Mouse (Mus musculus) limb, embryonic 15.5 days (tissue): Measurements from ENCODE around the gene Etl4. TPM values are rescaled to one million over a fixed set of nuclear protein-coding genes. Genes with fewer than 3 reads are reported as not detected.

Experiments
- ATAC-seq: fragments of 200-750 bp; cut with Nextera tagmentation; 2 replicates; pipeline ENCODE4 v1.8.0; 2017; ENCODE audit warnings: low read depth, moderate TSS enrichment; ENCODE audit not compliant: insufficient number of reproducible peaks, low FRiP score, low TSS enrichment
- H3K27ac ChIP-seq: fragments of 300-500 bp; sonication (generic); 2 replicates; pipeline ENCODE4 v1.5.1; 2015; ENCODE audit warnings: moderate library complexity, mild to moderate bottlenecking, inconsistent platforms
- H3K27me3 ChIP-seq: fragments of 300-500 bp; sonication (generic); 2 replicates; pipeline ENCODE4 v1.6.1; 2015; ENCODE audit warnings: inconsistent platforms
- H3K36me3 ChIP-seq: fragments of 300-500 bp; sonication (generic); 2 replicates; pipeline ENCODE4 v1.6.1; 2015; ENCODE audit warnings: inconsistent platforms
- H3K4me1 ChIP-seq: fragments of 300-500 bp; sonication (generic); 2 replicates; pipeline ENCODE4 v1.6.1; 2015; ENCODE audit warnings: inconsistent platforms
- H3K4me2 ChIP-seq: fragments of 300-500 bp; sonication (generic); 2 replicates; pipeline ENCODE4 v1.6.1; 2015; ENCODE audit warnings: mild to moderate bottlenecking, inconsistent platforms
- H3K4me3 ChIP-seq: fragments of 300-500 bp; sonication (generic); 2 replicates; pipeline ENCODE4 v1.5.1; 2015; ENCODE audit warnings: mild to moderate bottlenecking, inconsistent platforms
- H3K9ac ChIP-seq: fragments of 300-500 bp; sonication (generic); 2 replicates; pipeline ENCODE4 v1.6.1; 2015; ENCODE audit warnings: inconsistent platforms
- H3K9me3 ChIP-seq: fragments of 300-500 bp; sonication (generic); 2 replicates; pipeline ENCODE4 v1.6.1; 2016; ENCODE audit warnings: inconsistent platforms
- WGBS: fragments of 180-500 bp; shearing (Covaris S2); methylation state at CpG from one replicate; pipeline ENCODE4 v1.1.7; 2015; 5-methylcytosine and 5-hydroxymethylcytosine counted together
- polyA plus RNA-seq: library from polyadenylated mRNA; unstranded; fragments of >200 nt; fragmentation: Nextera tagmentation; extraction: Ambion mirVana; gene quantifications from 2 replicates; pipeline ENCODE4 v1.2.1, GENCODE M21; 2015

Etl4 gene
- polyA plus RNA-seq, 1 experiment from 2014 or later: 33.5 TPM

- Histone ChIP-seq H3K27ac (no peak overlapping the region), H3K4me1 (peaks cover 18% of the 10 kb centered on the region), H3K4me2 (no peak overlapping the region), H3K4me3 (no peak overlapping the region), H3K9ac (no peak overlapping the region), H3K27me3 (no peaks in the 10 kb centered on the region), H3K36me3 (no peaks in the 10 kb centered on the region), H3K9me3 (no peaks in the 10 kb centered on the region)
- ATAC-seq: no peak
- WGBS: 55% methylated on average over 2 of the region's 2 CpGs
Observed at GRCm38 (mm10) chr2:20518506-20518905, 608.9 kb downstream of the Etl4 start.

DNA sequence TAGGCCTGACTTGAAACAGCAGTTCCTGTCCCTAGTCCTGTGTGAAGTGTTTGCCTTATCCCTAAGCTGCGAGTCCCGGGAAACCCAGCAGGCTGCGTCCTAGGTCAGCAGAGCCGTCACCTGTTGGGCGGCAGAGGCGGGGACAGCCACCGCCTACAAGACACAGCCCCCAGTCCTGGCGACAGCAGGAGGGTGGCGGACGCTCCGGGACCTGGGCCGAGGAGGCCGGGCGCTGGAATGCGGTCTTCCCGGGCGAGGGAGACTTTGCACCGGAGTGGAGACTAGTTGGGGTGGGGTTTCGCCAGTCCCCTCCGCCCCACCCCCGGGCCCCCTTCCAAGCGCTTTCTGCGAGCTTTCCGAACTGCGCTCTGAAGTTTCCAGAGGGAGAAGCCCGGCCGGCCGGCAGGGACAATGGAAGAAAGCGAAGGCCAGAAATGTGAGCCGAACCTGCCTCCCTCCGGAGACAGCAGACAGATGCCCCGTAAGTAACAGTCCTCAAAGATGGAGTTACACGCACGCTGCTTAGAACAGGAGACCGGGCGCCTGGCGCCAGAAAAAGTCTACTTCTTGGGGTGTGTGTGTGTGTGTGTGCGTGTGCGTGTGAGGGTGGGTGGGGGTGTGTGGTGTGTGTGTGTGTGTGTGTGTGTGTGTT, 610.0 kb downstream of the Etl4 start:
- H3K4me1 ChIP-seq: peaks cover 18% of the 10 kb centered on the region
- H3K27ac ChIP-seq: peak overlapping the region; percentile 84
- no peaks in the 10 kb centered on the region for H3K27me3 ChIP-seq
- no peaks in the 10 kb centered on the region for H3K9me3 ChIP-seq
- ATAC-seq: peak; percentile 71
- peak overlapping the region; percentile 53 for H3K4me3 ChIP-seq
- under 1% methylated on average over 39 of the region's 39 CpGs for WGBS
- peak overlapping the region; percentile 52 for H3K9ac ChIP-seq
- peak overlapping the region; percentile 81 for H3K4me2 ChIP-seq
- no peaks in the 10 kb centered on the region for H3K36me3 ChIP-seq

DNA sequence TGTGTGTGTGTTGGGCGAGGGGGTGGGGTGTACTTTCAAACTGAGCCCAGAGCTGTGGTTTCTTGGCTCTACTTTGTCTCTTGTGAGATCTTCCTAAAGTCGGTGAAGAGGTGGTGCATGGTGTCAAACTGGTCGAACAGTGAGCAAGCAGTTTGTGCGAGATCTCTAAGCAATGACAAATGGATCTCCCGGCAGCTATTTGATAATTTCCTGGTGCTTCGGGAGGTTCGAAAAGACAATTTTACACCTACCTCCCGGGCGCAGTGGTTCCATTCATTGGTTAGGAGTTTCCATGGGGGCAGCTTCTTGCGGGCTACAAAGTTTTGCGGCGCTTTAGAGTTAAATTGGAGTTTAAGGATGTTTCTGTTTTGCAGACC, 610.5 kb downstream of the Etl4 start:
- H3K27ac ChIP-seq: peak overlapping the region; percentile 84
- WGBS: 0% methylated on average over 12 of the region's 12 CpGs

DNA sequence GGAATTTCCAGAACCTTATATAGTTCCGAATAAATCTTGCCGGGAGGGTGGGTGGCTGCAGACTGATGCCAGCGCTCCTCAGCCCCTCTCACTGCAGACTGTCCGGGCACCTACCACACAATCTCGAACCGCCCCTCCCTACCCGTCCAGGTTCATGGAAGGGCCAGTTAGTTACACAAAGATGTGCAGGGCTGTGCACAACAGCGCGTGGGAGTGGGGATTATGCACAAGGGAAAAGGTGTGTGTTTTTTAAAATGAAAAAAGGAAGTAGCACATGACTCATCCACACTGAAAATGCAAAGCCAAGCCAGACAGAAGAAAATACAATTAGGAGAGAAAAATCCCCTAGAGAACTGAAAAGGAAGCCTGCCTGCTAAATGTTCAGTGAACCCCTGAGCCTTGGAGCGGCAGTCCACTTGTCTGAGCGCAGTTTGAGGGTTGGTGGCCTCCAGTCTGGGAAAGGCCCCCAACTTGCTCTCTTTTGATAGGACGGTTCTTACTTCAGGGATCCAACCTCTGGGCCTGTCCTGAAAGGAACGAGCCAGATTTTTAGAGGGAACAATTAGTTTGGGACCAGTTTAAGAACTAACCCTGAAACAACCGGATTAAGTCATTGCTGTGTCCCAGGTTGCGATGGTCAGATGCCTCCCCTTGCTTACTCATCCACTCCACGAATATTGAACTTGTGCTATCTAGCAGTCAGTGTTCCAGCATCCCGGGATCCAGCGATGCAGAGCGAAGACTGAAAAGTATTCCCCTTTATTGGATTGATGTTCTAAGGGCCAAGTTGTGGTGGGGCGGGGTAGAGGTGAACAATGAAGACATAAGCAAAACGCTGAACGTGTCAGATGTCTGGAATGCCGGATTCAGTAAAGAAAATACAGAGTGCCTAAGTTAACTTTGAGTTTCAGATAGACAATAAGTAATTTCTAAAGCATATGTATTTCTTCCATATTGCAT, 611.3 kb downstream of the Etl4 start:
- H3K4me3 ChIP-seq: peak overlapping the region; percentile 53
- 34% methylated on average over 23 of the region's 23 CpGs for WGBS
- H3K4me2 ChIP-seq: peak overlapping the region; percentile 81
- H3K4me1 ChIP-seq: peaks cover 18% of the 10 kb centered on the region
- no peaks in the 10 kb centered on the region for H3K9me3 ChIP-seq
- peak overlapping the region; percentile 84 for H3K27ac ChIP-seq
- no peaks in the 10 kb centered on the region for H3K27me3 ChIP-seq
- H3K36me3 ChIP-seq: no peaks in the 10 kb centered on the region
- 0 out of 2 replicates have a peak, but pooled peaks have one; percentile 27 for ATAC-seq
- H3K9ac ChIP-seq: no peak overlapping the region

More for the DNA sequence above, 610.5 kb downstream of the Etl4 start:
- Histone ChIP-seq H3K27me3 (no peaks in the 10 kb centered on the region), H3K36me3 (no peaks in the 10 kb centered on the region), H3K4me3 (peak overlapping the region; percentile 53), H3K9ac (peak overlapping the region; percentile 52), H3K4me1 (peaks cover 18% of the 10 kb centered on the region), H3K9me3 (no peaks in the 10 kb centered on the region), H3K4me2 (peak overlapping the region; percentile 81)
- peak; percentile 30; the same call in 1 of the 2 replicates for ATAC-seq

- Histone ChIP-seq H3K4me3 (no peak overlapping the region), H3K4me2 (0 out of 2 replicates have a peak overlapping the region, but pooled peaks have one; percentile 81), H3K9me3 (no peaks in the 10 kb centered on the region), H3K36me3 (no peaks in the 10 kb centered on the region), H3K27ac (no peak overlapping the region), H3K27me3 (no peaks in the 10 kb centered on the region), H3K9ac (no peak overlapping the region), H3K4me1 (peaks cover 23% of the 10 kb centered on the region)
- 65% methylated on average over 11 of the region's 11 CpGs for WGBS
- no peak for ATAC-seq
Observed at GRCm38 (mm10) chr2:20521686-20522285, 612.2 kb downstream of the Etl4 start.

DNA sequence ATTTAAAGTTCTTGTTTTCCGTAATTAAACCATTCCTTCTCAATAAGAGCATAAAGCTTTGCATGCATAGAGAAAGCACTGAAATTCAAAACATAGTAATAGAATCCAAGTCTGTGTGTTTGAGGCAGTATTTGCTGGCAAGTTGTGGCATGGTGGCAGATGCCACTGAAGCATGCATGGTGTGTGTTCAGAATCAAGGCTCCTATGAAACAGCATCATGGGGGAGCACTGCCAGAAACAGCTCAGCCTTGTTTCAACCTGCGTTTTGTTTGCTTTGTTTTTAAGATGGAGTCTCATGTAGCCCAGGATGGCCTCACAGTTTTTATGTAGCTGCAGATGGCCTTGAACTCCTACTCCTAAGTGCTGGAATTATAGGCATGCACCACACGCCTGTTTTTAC, 614.1 kb downstream of the Etl4 start:
- H3K4me2 ChIP-seq: no peak overlapping the region

DNA sequence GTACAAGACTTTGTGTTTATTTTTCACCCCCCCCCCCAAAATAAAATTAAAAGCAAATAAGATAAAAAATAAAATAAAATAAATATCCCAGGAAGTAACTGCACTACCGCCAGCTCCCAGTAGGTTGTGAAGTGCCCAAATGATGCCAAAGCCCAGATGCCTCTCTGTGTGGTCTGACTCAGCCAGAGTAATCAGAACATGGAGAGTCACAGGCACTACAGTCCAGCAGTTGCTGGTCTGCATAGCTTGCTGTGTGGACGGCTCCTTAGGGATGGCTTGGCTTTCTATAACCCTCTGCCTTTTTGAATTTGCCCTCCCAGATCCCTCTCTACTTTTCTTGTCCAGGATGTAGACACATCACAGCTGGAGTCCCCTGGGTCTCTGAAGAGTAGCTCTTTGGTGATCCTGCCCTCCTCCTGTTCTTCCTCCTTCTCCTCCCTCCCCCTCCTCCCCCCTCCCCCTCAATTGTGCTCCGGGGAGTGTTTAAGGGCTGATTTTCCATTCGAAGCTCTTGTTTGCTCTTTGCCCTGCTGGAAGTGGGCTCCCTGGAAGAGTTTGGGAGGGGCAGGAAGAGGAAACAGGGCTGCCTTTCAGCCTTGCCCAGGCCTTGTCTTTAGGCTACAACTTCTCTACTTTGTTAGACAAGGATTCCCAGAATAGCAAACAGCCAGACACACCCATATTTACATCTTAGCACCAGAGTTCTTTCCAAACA, 616.5 kb downstream of the Etl4 start:
- H3K4me1 ChIP-seq: peaks cover 11% of the 10 kb centered on the region
- no peaks in the 10 kb centered on the region for H3K9me3 ChIP-seq
- H3K4me2 ChIP-seq: no peak overlapping the region
- no peak overlapping the region; the same call in 1 of the 2 replicates for H3K27ac ChIP-seq
- H3K9ac ChIP-seq: no peak overlapping the region
- no peak overlapping the region for H3K4me3 ChIP-seq
- H3K27me3 ChIP-seq: no peaks in the 10 kb centered on the region
- peaks cover 12% of the 10 kb centered on the region for H3K36me3 ChIP-seq
- 29% methylated on average over 4 of the region's 4 CpGs for WGBS
- 0 out of 2 replicates have a peak, but pooled peaks have one; percentile 40 for ATAC-seq

More for the DNA sequence above, 614.1 kb downstream of the Etl4 start:
- H3K27me3 ChIP-seq: no peaks in the 10 kb centered on the region
- H3K9ac ChIP-seq: no peak overlapping the region
- H3K9me3 ChIP-seq: no peaks in the 10 kb centered on the region
- WGBS: 77% methylated on average over 3 of the region's 3 CpGs
- no peak overlapping the region for H3K27ac ChIP-seq
- H3K4me3 ChIP-seq: no peak overlapping the region
- H3K4me1 ChIP-seq: peaks cover 21% of the 10 kb centered on the region
- no peaks in the 10 kb centered on the region for H3K36me3 ChIP-seq
- no peak for ATAC-seq

- Histone ChIP-seq H3K9ac (no peak overlapping the region), H3K4me1 (peaks cover 8% of the 10 kb centered on the region), H3K27me3 (no peaks in the 10 kb centered on the region), H3K4me2 (no peak overlapping the region), H3K27ac (no peak overlapping the region), H3K9me3 (no peaks in the 10 kb centered on the region), H3K4me3 (no peak overlapping the region), H3K36me3 (peaks cover 15% of the 10 kb centered on the region)
- ATAC-seq: no peak
- 87% methylated on average over 3 of the region's 3 CpGs for WGBS
Observed at GRCm38 (mm10) chr2:20526856-20527255, 617.3 kb downstream of the Etl4 start.

- H3K27me3 ChIP-seq: no peaks in the 10 kb centered on the region
- 36% methylated on average over 3 of the region's 3 CpGs for WGBS
- H3K9ac ChIP-seq: no peak overlapping the region
- H3K27ac ChIP-seq: no peak overlapping the region
- H3K4me3 ChIP-seq: no peak overlapping the region
- H3K4me2 ChIP-seq: no peak overlapping the region
- no peaks in the 10 kb centered on the region for H3K4me1 ChIP-seq
- H3K9me3 ChIP-seq: no peaks in the 10 kb centered on the region
- H3K36me3 ChIP-seq: peaks cover 15% of the 10 kb centered on the region
- no peak for ATAC-seq
Observed at GRCm38 (mm10) chr2:20532623-20533022, 623.0 kb downstream of the Etl4 start.

GRCm38 (mm10) chr2:20537785-20538184, 628.2 kb downstream of the Etl4 start:
- no peak overlapping the region for H3K4me3 ChIP-seq
- WGBS: 74% methylated on average over 6 of the region's 6 CpGs
- no peaks in the 10 kb centered on the region for H3K27me3 ChIP-seq
- H3K27ac ChIP-seq: no peak overlapping the region
- no peak overlapping the region for H3K9ac ChIP-seq
- no peak overlapping the region for H3K4me2 ChIP-seq
- H3K36me3 ChIP-seq: no peaks in the 10 kb centered on the region
- ATAC-seq: no peak
- no peaks in the 10 kb centered on the region for H3K9me3 ChIP-seq
- no peaks in the 10 kb centered on the region for H3K4me1 ChIP-seq

GRCm38 (mm10) chr2:20538871-20539270, 629.3 kb downstream of the Etl4 start:
- ATAC-seq: no peak
- Histone ChIP-seq H3K4me1 (no peaks in the 10 kb centered on the region), H3K4me3 (no peak overlapping the region), H3K9ac (no peak overlapping the region), H3K27ac (no peak overlapping the region), H3K27me3 (no peaks in the 10 kb centered on the region), H3K36me3 (no peaks in the 10 kb centered on the region), H3K9me3 (no peaks in the 10 kb centered on the region), H3K4me2 (no peak overlapping the region)
- WGBS: 76% methylated on average over 4 of the region's 4 CpGs
